Mouse (Mus musculus) megakaryocyte, embryonic 14.5 days (primary cell): ENCODE measurements at regions not wholly inside any gene's neighbourhood (a gene's known extent, or its start where the extent isn't known, plus 50 kb on each side); places are given as distances from the start of the nearest gene placed in this dataset.

ENCODE experiments used
- H3K27me3 ChIP-seq: replicated peaks from 2 replicates; pipeline ENCODE3; 2012; ENCODE audit warnings: inconsistent platforms
- H3K36me3 ChIP-seq: replicated peaks from 2 replicates; pipeline ENCODE3; 2012; ENCODE audit warnings: low read length, inconsistent platforms, mixed read lengths
- H3K4me1 ChIP-seq: 2 replicates; pipeline ENCODE4 v1.6.1; 2012; ENCODE audit warnings: inconsistent platforms
- H3K4me3 ChIP-seq: replicated peaks from 2 replicates; pipeline ENCODE3; 2012; ENCODE audit warnings: moderate library complexity, mild to moderate bottlenecking, inconsistent platforms
- H3K9me3 ChIP-seq: 2 replicates; pipeline ENCODE4 v1.6.1; 2012; ENCODE audit warnings: inconsistent platforms
- FLI1 ChIP-seq: IDR thresholded peaks from 2 replicates; pipeline ENCODE4 v1.6.1; 2012; ENCODE audit warnings: low read length, inconsistent platforms, mixed read lengths
- GATA1 ChIP-seq: IDR thresholded peaks from 3 replicates; pipeline ENCODE4 v1.6.1; 2012; ENCODE audit warnings: mixed read lengths, low read length, inconsistent platforms, borderline replicate concordance

DNA sequence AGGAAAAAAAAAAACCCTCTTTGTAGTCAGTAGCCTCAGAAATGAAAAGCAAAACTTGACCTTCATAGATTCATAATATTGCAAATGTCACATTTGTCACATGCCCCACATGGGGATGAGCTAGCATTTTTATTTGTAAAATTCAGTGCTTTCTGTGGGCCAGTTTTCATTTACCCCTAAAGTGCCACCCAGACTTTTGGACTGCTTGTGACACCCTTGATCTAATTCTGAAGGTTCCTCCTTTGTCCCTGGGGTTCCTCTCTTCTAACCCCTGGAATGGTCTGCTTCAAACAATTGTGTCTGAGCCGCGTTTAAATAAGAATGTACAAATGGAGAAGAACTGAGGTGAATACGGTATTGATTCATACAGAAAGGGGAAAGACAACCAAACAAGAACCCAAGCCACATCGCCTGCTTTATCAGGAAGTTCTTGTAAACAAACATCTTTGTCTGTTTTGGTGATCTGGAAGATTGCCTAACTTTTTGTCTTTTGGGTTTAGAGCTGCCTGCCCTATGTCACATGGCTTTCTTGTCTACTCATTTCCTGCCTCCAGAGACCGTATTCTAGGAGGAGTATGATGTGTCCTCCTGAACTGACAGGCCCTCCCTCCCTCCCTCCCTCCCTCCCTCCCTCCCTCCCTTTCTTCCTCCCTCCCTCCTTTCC, 203.1 kb upstream of the Gm9833 start:
- no peak overlapping the region for H3K4me3 ChIP-seq
- H3K4me1 ChIP-seq = peaks cover 71% of the 10 kb centered on the region
- TF ChIP-seq FLI1 (no peak), GATA1 (no peak)
- H3K9me3 ChIP-seq = no peaks in the 10 kb centered on the region
- H3K36me3 ChIP-seq = no peaks in the 10 kb centered on the region
- H3K27me3 ChIP-seq = no peaks in the 10 kb centered on the region

DNA sequence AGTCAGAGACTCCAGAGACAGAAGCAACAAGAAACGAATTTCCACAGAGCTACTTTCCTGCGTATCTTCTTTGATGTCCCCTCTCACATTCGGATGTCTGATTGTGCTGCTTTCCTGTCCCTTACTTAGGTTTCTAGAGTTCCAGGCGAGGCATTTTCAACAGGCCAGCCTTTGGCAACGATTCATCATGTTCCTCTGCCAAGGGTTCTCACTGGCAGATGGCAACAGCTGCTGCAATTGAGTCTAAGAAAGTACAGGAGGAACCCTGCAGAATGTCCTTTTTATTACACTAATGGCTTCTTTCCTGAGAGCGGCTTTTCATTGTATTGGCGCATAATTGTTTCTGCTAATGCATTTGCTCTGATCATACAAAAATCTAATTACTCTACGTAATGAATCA, 202.3 kb upstream of the Gm9833 start:
- no peaks in the 10 kb centered on the region for H3K9me3 ChIP-seq
- TF ChIP-seq FLI1 (no peak), GATA1 (no peak)
- no peak overlapping the region for H3K4me3 ChIP-seq
- no peaks in the 10 kb centered on the region for H3K27me3 ChIP-seq
- H3K36me3 ChIP-seq = no peaks in the 10 kb centered on the region
- peaks cover 69% of the 10 kb centered on the region for H3K4me1 ChIP-seq

GRCm38 (mm10) chr3:9886077-9886476, 201.8 kb upstream of the Gm9833 start:
- no peak overlapping the region for H3K4me3 ChIP-seq
- H3K9me3 ChIP-seq = no peaks in the 10 kb centered on the region
- no peaks in the 10 kb centered on the region for H3K36me3 ChIP-seq
- peaks cover 69% of the 10 kb centered on the region for H3K4me1 ChIP-seq
- no peak for TF ChIP-seq FLI1
- no peak for TF ChIP-seq GATA1
- no peaks in the 10 kb centered on the region for H3K27me3 ChIP-seq

DNA sequence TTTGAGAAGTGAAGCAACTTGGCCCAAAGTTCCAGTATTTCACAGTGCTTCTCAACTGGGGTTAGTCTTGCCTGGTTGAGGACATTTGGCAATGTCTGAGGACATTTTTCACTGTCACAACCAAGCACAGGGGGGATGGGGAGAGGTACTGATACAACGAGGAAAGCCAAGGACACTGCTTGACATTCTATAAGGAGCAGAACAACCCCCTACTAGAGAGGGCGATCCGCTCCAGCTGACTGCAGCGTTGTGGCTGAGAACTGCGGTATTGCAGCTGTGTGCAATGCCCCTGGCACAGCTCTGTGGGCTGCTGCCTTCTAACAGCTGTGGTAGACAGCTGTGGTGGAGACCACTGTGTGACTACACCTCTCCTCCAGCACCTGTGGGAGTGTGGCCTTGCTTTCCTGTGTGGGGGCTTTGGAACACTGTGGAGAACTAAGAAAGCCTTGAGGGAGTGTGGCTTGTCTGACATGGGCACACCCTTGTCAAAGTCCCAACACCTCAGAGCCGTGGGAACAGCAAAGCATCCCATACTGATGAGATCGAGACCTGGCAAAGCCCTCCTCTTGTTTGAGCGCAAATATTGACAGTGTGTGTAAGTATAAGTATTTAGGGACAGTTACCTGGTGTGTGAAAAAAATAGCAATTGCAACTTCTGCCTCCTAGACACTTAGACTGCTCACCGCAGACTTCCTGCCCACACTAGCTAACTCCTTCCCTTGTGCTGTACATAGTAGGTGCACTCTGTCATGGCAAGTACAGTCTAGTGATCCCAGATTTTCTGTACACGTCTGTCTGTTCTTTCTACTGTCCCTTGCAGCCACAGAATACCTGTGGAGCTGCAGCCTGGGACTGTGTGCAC, 200.9 kb upstream of the Gm9833 start:
- H3K9me3 ChIP-seq = no peaks in the 10 kb centered on the region
- no peaks in the 10 kb centered on the region for H3K27me3 ChIP-seq
- no peak for TF ChIP-seq GATA1
- TF ChIP-seq FLI1 = no peak
- H3K36me3 ChIP-seq = no peaks in the 10 kb centered on the region
- H3K4me1 ChIP-seq = peaks cover 72% of the 10 kb centered on the region
- peak overlapping the region; percentile 60 for H3K4me3 ChIP-seq

DNA sequence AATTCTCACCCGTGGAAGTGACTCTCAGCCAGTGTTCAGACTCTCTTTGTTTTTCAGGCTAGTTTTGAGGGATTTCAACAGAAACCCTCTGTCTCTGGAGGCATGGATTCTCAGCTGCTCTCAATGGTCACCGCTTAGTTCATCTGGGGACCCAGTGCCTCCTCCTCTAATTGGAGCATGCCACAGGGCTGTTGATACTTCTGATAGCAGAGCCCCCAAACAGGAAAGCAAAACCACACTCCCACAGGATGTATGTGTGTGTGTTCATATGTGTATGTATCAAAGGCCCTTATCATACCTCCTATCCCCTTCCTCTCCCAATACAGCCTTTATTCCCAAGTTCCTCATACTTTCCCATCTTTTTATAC, 200.3 kb upstream of the Gm9833 start:
- no peaks in the 10 kb centered on the region for H3K36me3 ChIP-seq

GRCm38 (mm10) chr3:9888051-9888450, 199.9 kb upstream of the Gm9833 start:
- TF ChIP-seq FLI1 (no peak), GATA1 (no peak)
- Histone ChIP-seq H3K9me3 (no peaks in the 10 kb centered on the region), H3K4me3 (no peak overlapping the region), H3K36me3 (no peaks in the 10 kb centered on the region), H3K27me3 (no peaks in the 10 kb centered on the region), H3K4me1 (peaks cover 73% of the 10 kb centered on the region)

More for the DNA sequence above, 200.3 kb upstream of the Gm9833 start:
- Histone ChIP-seq H3K4me3 (no peak overlapping the region), H3K27me3 (no peaks in the 10 kb centered on the region), H3K4me1 (peaks cover 74% of the 10 kb centered on the region), H3K9me3 (no peaks in the 10 kb centered on the region)
- TF ChIP-seq GATA1 = no peak
- no peak for TF ChIP-seq FLI1

- Histone ChIP-seq H3K27me3 (no peaks in the 10 kb centered on the region), H3K4me1 (peaks cover 65% of the 10 kb centered on the region), H3K36me3 (no peaks in the 10 kb centered on the region), H3K4me3 (no peak overlapping the region), H3K9me3 (peaks cover 7% of the 10 kb centered on the region; the same call in 1 of the 2 replicates)
- TF ChIP-seq GATA1 = no peak
- TF ChIP-seq FLI1 = no peak
Measured at GRCm38 (mm10) chr3:9892884-9893494, 194.9 kb upstream of the Gm9833 start.

DNA sequence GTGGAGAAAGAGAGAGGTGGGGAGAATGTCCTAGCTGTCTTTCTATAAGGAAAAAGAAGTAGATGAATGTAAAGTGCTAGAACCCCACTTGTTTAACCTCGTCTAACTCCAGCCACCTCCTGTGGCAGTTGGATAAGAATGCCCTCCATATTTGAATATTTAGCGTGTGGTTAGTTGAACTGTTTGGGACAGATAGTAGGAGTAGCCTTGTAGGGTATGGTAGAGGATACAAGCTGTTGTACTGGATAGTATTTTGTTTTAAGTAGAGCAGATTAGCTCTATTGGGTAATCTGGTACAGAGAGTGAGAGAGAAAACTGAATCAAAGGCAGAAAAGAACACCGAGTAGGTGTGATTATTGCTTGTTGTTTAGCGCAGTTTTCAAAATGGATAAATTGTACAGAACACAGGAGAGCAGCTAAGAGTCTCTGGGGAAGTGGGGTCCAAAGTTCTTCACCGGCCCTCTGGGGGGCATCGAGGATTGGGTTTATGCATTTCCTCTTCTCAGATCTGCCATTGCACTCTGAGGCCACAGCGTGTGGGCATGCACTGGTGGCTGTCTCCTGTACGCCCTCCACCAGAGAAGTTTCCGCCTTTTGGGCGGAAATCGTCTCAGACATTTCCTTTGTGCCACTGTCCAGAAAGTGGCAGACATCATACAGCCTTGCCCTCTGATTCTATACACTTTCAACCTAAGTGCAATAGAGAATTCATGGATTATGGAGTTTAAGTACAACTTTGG, 192.3 kb upstream of the Gm9833 start:
- Histone ChIP-seq H3K9me3 (peaks cover 7% of the 10 kb centered on the region; the same call in 1 of the 2 replicates), H3K27me3 (no peaks in the 10 kb centered on the region), H3K4me3 (no peak overlapping the region), H3K4me1 (peaks cover 65% of the 10 kb centered on the region), H3K36me3 (no peaks in the 10 kb centered on the region)
- TF ChIP-seq FLI1 = no peak
- TF ChIP-seq GATA1 = no peak

DNA sequence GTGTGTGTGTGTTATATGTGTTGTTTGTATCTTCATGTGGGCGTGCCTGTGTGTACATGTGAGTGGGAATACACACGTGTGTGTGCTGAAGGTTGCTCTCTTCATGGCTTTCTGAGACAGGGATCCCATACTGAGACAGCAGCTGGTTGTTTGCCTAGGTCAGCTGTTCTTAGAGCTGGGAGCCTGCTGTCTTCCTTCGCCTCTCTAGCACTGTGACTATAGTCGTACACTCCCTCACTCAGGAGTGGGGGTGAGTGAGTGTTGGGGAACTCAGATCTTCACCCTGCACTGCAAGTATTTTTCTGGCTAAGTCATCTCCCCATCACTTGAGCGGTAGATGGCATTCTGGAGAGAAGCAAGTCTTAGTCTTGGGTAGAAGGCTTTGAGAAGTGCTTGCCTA, 191.6 kb upstream of the Gm9833 start:
- peaks cover 7% of the 10 kb centered on the region; the same call in 1 of the 2 replicates for H3K9me3 ChIP-seq
- peaks cover 64% of the 10 kb centered on the region for H3K4me1 ChIP-seq
- TF ChIP-seq GATA1 = no peak
- TF ChIP-seq FLI1 = no peak
- H3K4me3 ChIP-seq = no peak overlapping the region
- H3K36me3 ChIP-seq = no peaks in the 10 kb centered on the region
- H3K27me3 ChIP-seq = no peaks in the 10 kb centered on the region
